Mouse (Mus musculus): ENCODE data around the gene Ptbp3.

The Ptbp3 gene

GRCm38 (mm10) chr4:59507766-59508165, 41.4 kb downstream of the Ptbp3 start:
- no peak for DNase-seq (ENCODE audit: extremely low read depth, low read depth, low spot score)

GRCm38 (mm10) chr4:59506704-59507103, 42.5 kb downstream of the Ptbp3 start:
- DNase-seq (ENCODE audit: extremely low read depth, low read depth, low spot score): no peak

DNA sequence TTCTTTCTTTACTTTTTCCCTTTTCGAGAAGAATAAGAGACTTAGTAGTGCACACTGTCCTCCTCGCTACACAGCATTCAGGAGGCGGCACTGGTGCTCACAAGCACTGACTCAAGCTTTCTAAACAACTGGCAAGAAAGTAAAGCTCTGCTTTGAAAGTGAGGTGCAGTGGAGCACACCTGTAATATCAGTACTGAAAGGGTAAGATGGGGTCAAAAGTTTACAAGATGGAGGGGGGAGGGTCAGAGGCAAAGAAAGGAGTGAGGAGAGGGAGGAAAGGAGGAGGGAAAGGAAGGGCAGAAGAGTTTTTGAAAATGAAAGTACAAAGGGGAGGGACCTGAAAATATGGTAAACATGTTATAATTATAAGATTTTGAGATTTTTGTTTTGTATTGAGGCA, 43.7 kb downstream of the Ptbp3 start:
- DNase-seq (ENCODE audit: extremely low read depth, low read depth, low spot score): no peak

DNA sequence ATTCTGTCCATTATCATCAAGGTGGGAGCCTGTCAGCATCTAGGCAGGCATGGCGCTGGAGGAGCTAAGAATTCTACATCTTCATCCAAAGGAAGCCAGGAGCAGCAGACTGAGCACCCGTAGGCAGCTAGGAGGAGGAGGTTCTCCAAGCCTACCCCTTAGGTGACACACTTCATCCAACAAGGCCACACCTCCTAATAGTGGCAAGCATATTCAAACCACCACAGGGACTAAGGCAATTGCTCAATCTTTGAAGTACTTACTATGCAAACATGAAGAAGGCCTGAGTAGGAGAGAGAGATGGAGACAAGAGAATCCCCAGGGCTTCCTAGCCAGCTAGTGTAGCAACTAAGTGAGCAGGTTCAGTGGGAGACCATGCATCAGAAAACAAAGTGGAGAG, 58.1 kb downstream of the Ptbp3 start:
- DNase-seq (ENCODE audit: extremely low read depth, low read depth, low spot score): no peak

DNA sequence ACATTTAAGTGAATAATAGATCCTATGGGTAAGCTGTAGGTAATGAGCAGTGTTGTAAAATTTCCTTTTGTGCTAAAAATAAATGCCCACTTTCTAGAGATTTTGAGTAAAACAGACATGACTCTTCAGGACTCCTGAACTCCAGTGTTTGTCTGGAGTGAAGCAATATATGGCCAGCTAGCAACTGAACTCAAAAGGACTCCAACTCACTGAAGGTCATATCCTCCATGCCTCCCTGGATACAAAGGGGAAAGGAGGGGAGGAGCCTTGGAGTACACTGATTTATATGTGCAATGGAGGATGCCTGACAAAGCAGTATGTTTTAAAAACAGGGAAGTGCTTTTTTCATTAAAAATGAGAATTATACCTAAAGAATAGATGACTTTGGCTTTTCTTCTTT, 77.9 kb downstream of the Ptbp3 start:
- no peak for DNase-seq (ENCODE audit: extremely low read depth, low read depth, low spot score)

DNA sequence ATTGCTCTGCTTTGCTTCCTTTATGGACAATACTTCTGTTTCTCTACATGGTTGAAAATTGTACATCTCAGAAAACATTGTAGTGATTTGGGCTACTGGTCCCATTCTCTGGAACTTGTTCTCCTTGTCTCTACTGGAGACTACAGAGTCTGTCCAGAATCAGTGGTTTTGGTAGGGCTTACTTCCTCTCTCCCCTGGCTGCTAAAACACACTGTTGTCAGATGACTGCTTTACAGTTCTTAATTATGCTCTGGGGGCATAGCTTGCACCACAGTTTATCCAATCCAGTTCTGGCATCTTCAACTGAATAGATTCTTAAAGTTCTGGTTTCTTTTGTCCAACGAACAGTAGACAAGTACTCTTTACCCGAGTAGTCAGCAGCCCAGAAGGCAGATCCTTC, 83.7 kb downstream of the Ptbp3 start:
- no peak for DNase-seq (ENCODE audit: extremely low read depth, low read depth, low spot score)

- no peak for DNase-seq (ENCODE audit: extremely low read depth, low read depth, low spot score)
Measured at GRCm38 (mm10) chr4:59464661-59465060, 84.5 kb downstream of the Ptbp3 start.

DNA sequence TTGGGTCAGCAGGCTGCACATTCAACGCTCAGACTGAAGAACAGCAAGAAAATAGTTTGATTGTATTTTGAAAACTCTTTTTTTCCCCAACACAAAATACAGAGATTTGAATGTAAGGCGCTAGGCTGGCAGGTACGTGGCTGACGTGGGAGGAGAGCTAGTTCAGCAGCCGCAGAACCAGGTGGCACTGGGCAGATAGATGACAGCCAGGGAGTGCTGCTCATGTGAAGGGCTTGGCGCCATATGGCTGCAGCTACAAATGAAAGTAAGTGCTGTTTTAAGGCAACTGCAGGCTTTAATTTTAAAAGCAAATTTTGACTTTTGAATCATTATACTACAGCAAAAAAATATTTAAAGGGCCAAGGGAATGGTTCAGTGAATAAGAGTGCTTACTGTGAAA, 86.7 kb downstream of the Ptbp3 start:
- no peak for DNase-seq (ENCODE audit: extremely low read depth, low read depth, low spot score)

GRCm38 (mm10) chr4:59461116-59461727, 87.9 kb downstream of the Ptbp3 start:
- DNase-seq (ENCODE audit: extremely low read depth, low read depth, low spot score): no peak

DNA sequence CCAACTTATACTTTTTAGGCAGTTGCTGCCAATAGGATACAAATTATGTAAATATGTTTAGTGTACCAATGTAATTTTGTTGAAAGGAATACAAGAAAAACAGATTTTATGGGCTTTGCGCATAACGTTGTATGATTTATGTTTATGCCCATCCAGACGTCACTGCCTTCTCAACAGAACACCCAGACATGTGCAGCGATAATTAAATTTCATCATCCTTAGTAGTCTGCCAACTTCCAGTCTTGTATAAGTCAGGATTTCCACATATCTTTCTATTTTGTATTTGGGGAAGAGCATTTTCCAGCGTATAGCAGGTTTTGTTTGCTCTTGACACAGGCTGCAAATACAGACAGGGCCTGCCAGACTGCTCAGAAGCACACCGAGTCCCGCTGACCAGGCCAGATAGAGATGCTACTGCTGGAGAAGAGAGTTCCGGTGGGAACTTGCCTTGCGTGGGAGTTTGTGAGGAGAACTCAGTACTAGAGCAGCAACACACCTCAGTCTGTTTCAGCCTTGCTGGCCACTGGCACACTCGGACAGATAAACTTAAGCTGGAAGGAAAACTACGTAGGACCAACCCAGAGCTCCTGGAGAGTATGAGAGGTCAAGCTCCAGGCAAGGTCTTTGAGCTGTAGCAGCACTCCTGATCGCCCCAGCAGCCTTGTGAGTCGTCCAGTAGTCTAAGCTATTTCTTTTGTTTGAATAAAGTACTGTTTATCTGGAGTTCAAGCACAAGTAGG, 89.8 kb downstream of the Ptbp3 start:
- no peak for DNase-seq (ENCODE audit: extremely low read depth, low read depth, low spot score)

DNA sequence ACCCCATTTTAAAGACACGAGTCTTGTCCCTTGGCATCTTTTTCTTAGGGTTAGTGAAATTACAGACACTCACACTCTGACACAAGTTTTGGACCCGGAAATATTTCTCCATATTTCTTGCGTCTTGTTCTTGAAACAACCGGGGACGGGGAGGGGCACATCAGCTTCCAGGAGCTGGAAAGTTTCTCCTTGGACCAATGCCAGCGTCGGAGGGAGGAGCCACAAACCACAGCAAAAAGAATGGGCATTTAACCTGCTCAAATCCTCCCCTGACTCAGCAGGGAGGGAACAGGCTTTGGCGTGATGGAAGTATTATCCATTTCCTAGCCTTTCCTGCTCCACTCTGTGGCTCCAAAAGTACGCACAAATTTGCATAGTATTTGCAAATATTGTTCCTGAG, 91.2 kb downstream of the Ptbp3 start:
- no peak for DNase-seq (ENCODE audit: extremely low read depth, low read depth, low spot score)

- no peak for DNase-seq (ENCODE audit: extremely low read depth, low read depth, low spot score)
Measured at GRCm38 (mm10) chr4:59457091-59457490, 92.1 kb downstream of the Ptbp3 start.

- DNase-seq (ENCODE audit: extremely low read depth, low read depth, low spot score): no peak
Measured at GRCm38 (mm10) chr4:59455465-59455864, 93.7 kb downstream of the Ptbp3 start.

GRCm38 (mm10) chr4:59454046-59454445, 95.1 kb downstream of the Ptbp3 start:
- no peak for DNase-seq (ENCODE audit: extremely low read depth, low read depth, low spot score)

DNA sequence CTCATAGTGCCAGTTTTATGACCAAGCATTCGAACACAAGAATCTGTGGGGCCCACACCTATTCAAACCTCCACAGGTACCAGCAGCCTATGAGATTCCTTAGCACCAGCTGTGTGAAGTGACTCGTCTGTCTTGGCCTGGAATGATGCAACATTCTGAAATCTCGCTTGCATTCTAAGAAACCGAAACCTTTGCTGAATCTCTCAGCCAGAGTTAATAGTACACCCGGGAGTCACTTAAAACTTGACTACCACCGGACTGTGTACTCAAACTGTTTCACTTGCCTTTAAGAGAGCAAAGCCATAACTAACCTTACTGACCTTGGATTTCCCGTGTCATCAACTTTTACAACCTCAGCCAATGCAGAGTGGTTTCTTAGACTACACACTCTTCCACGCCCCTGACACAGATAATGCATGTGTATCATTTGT, 96.6 kb downstream of the Ptbp3 start:
- no peak for DNase-seq (ENCODE audit: extremely low read depth, low read depth, low spot score)

- DNase-seq (ENCODE audit: extremely low read depth, low read depth, low spot score): no peak
Measured at GRCm38 (mm10) chr4:59450906-59451305, 98.3 kb downstream of the Ptbp3 start.

DNA sequence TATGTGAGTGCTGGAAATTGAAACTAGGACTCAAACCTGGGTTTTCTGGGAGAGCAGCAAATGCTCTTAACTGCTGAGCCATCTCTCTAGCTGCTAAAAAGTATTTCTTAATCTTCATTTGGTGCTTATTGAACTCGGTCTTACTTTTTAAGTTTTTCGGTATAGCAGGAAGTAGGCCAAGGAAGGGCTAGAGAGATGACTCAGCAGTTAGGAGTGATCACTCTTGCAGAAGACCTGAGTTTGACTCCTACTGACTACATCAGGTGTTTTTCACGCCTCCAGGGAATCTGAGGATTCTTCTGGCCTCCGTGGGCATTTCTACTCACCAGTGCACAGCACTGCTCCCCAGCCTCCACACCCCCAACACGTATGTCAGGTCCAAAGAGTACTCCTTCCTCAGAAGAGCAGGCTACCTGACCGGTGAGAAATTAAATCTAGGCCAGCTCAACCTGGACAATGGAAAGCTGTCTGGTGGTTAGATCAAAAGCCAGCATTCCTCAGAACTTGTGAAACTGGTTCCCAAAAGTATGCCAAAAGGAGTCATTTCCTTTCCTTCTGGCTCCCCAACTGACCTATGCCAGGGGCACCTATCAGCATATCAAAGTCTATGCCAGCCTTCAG, 98.8 kb downstream of the Ptbp3 start:
- DNase-seq (ENCODE audit: extremely low read depth, low read depth, low spot score): no peak

DNA sequence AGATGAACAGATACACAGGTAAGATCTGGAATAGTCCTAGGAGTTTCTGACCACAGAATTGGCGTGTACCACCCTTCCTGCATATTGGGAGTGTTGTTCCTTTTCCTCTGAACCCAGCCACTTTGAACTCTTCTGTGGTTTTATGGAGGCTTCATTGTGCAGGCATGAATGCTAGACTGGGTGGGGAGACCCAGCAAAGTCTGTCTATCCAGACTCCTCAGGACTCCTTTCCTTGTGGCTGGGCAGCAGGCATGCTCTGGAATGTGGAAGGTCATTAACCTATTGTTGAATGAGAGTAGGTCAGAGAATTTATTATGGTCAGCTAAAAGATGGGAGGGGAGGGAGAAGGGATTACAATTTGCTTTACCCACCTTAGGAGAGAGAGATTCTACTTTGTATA, 101.9 kb downstream of the Ptbp3 start:
- DNase-seq (ENCODE audit: extremely low read depth, low read depth, low spot score): no peak

- no peak for DNase-seq (ENCODE audit: extremely low read depth, low read depth, low spot score)
Measured at GRCm38 (mm10) chr4:59445516-59445915, 103.6 kb downstream of the Ptbp3 start.

GRCm38 (mm10) chr4:59444994-59445393, 104.2 kb downstream of the Ptbp3 start:
- DNase-seq (ENCODE audit: extremely low read depth, low read depth, low spot score): no peak

DNA sequence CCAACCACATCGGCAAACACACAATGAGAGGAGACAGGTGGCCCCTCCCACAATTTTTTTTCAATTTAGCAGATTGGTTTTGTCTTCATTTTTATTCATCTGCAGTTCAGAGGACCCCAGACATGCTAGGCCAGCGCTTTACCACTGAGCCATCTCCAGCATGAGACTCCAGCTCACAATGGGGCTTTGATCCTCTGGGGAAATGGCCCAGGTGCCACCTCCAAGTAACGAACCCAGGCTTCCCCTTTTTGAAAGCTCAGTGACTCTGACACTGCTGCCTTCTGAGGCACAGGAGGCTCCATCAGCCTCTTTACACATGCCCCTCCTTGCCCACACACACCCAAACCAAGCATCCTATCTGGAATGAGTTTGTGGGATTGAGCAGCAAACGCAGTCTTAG, 105.1 kb downstream of the Ptbp3 start:
- DNase-seq (ENCODE audit: extremely low read depth, low read depth, low spot score): no peak

- DNase-seq (ENCODE audit: extremely low read depth, low read depth, low spot score): no peak
Measured at GRCm38 (mm10) chr4:59441265-59441664, 107.9 kb downstream of the Ptbp3 start.

Measured in fat pad, adult 2 months (tissue).